Mouse (Mus musculus): ENCODE data around the gene Tbck. TPM values are rescaled to one million over a fixed set of nuclear protein-coding genes. Genes with fewer than 3 reads are reported as not detected.

Tbck gene
- polyA plus RNA-seq (2012; rRNA removed), result 3.6 and 4.0 TPM in 2 replicates

GRCm38 (mm10) chr3:132683447-132684230 is at the start of gene Tbck:
Gene Tbck, plus strand, starts transcription at chr3:132684144.

GRCm38 (mm10) chr3:132684231-132684928 is 436 bp downstream of the Tbck start, which contains the start of gene Aimp1:
Gene Aimp1, minus strand, starts transcription at chr3:132684370.

Other genes starting within 250 kb of the Tbck start
- not detected in 2 replicates for gene Gimd1, start 54.3 kb upstream of the Tbck start, polyA plus RNA-seq (2012; rRNA removed)
- 8.0 and 9.2 TPM in 2 replicates for gene Aimp1, start 226 bp downstream of the Tbck start, polyA plus RNA-seq (2012; rRNA removed)

Measured in ovary, adult 2 months (tissue).